Mouse (Mus musculus): ENCODE results near the gene Tia1. TPM values are rescaled to one million over a fixed set of nuclear protein-coding genes. Genes with fewer than 3 reads are reported as not detected.

Tia1 gene
- polyA plus RNA-seq, 1 experiment from 2014 or later, result 219 TPM

- Histone ChIP-seq H3K4me1 (peaks cover 10% of the 10 kb centered on the region), H3K27ac (peak overlapping the region; percentile 97; the same call in 1 of the 2 replicates), H3K4me2 (peak overlapping the region; percentile 82), H3K9ac (peak overlapping the region; percentile 84; the same call in 1 of the 2 replicates), H3K36me3 (peaks cover 53% of the 10 kb centered on the region), H3K4me3 (replicated peaks) (peak overlapping the region; percentile 82), H3K9me3 (replicated peaks) (no peaks in the 10 kb centered on the region), H3K27me3 (no peaks in the 10 kb centered on the region)
- ATAC-seq (replicated peaks; ENCODE audit: low FRiP score), result no peak
- 89% methylated on average over 1 of the region's 1 CpGs for WGBS
These were observed 35.5 kb downstream of the Tia1 start for GRCm38 (mm10) chr6:86439531-86439930.

- H3K36me3 ChIP-seq, result peaks cover 48% of the 10 kb centered on the region
- H3K4me1 ChIP-seq, result peaks cover 10% of the 10 kb centered on the region
- WGBS, result 95% methylated on average over 10 of the region's 10 CpGs
- H3K4me2 ChIP-seq, result no peak overlapping the region
- H3K27ac ChIP-seq, result no peak overlapping the region
- no peaks in the 10 kb centered on the region for H3K9me3 ChIP-seq (replicated peaks)
- no peaks in the 10 kb centered on the region for H3K27me3 ChIP-seq
- H3K9ac ChIP-seq, result no peak overlapping the region
- no peak overlapping the region for H3K4me3 ChIP-seq (replicated peaks)
- ATAC-seq (replicated peaks; ENCODE audit: low FRiP score), result no peak
These were observed 37.6 kb downstream of the Tia1 start for GRCm38 (mm10) chr6:86441571-86441970.

- Histone ChIP-seq H3K9me3 (replicated peaks) (no peaks in the 10 kb centered on the region), H3K36me3 (peaks cover 77% of the 10 kb centered on the region), H3K4me3 (replicated peaks) (no peak overlapping the region), H3K27ac (no peak overlapping the region), H3K27me3 (no peaks in the 10 kb centered on the region), H3K4me2 (no peak overlapping the region), H3K9ac (no peak overlapping the region), H3K4me1 (no peaks in the 10 kb centered on the region)
- no peak for ATAC-seq (replicated peaks; ENCODE audit: low FRiP score)
- WGBS, result 94% methylated on average over 18 of the region's 18 CpGs
These were observed 41.5 kb downstream of the Tia1 start for GRCm38 (mm10) chr6:86445551-86445950.

GRCm38 (mm10) chr6:86446927-86447568, 43.0 kb downstream of the Tia1 start:
- Histone ChIP-seq H3K9ac (no peak overlapping the region), H3K4me3 (replicated peaks) (no peak overlapping the region), H3K9me3 (replicated peaks) (no peaks in the 10 kb centered on the region), H3K4me1 (no peaks in the 10 kb centered on the region), H3K36me3 (peaks cover 78% of the 10 kb centered on the region), H3K27ac (no peak overlapping the region), H3K4me2 (no peak overlapping the region), H3K27me3 (no peaks in the 10 kb centered on the region)
- 91% methylated on average over 1 of the region's 1 CpGs for WGBS
- ATAC-seq (replicated peaks; ENCODE audit: low FRiP score), result no peak

GRCm38 (mm10) chr6:86456727-86457126, 52.7 kb downstream of the Tia1 start:
- Histone ChIP-seq H3K36me3 (peaks cover 82% of the 10 kb centered on the region), H3K27ac (no peak overlapping the region), H3K9ac (no peak overlapping the region), H3K9me3 (replicated peaks) (no peaks in the 10 kb centered on the region), H3K4me2 (no peak overlapping the region), H3K4me3 (replicated peaks) (no peak overlapping the region), H3K4me1 (no peaks in the 10 kb centered on the region), H3K27me3 (no peaks in the 10 kb centered on the region)
- 84% methylated on average over 3 of the region's 3 CpGs for WGBS
- no peak for ATAC-seq (replicated peaks; ENCODE audit: low FRiP score)

GRCm38 (mm10) chr6:86463079-86463478, 59.1 kb downstream of the Tia1 start:
- Histone ChIP-seq H3K9me3 (replicated peaks) (no peaks in the 10 kb centered on the region), H3K4me1 (no peaks in the 10 kb centered on the region), H3K4me2 (no peak overlapping the region), H3K4me3 (replicated peaks) (no peak overlapping the region), H3K9ac (no peak overlapping the region), H3K27ac (no peak overlapping the region), H3K36me3 (peaks cover 80% of the 10 kb centered on the region), H3K27me3 (no peaks in the 10 kb centered on the region)
- ATAC-seq (replicated peaks; ENCODE audit: low FRiP score), result no peak
- WGBS, result 91% methylated on average over 3 of the region's 3 CpGs

GRCm38 (mm10) chr6:86471317-86471716, 67.3 kb downstream of the Tia1 start:
- Histone ChIP-seq H3K9ac (peak overlapping the region; percentile 48; the same call in 1 of the 2 replicates), H3K27ac (peak overlapping the region; percentile 93)
- 89% methylated on average over 3 of the region's 3 CpGs for WGBS

GRCm38 (mm10) chr6:86471760-86472099, 67.7 kb downstream of the Tia1 start:
- Histone ChIP-seq H3K9me3 (replicated peaks) (no peaks in the 10 kb centered on the region), H3K4me3 (replicated peaks) (peak overlapping the region; percentile 42), H3K4me1 (peaks cover 35% of the 10 kb centered on the region), H3K27me3 (no peaks in the 10 kb centered on the region), H3K36me3 (peaks cover 33% of the 10 kb centered on the region; the same call in 1 of the 2 replicates), H3K9ac (peak overlapping the region; percentile 48), H3K4me2 (peak overlapping the region; percentile 73), H3K27ac (peak overlapping the region; percentile 93)
- WGBS, result 17% methylated on average over 9 of the region's 9 CpGs
- ATAC-seq (replicated peaks; ENCODE audit: low FRiP score), result peak; percentile 27; the same call in 1 of the 2 replicates

More at GRCm38 (mm10) chr6:86471317-86471716, 67.3 kb downstream of the Tia1 start:
- Histone ChIP-seq H3K4me2 (peak overlapping the region; percentile 73), H3K4me3 (replicated peaks) (peak overlapping the region; percentile 42), H3K27me3 (no peaks in the 10 kb centered on the region), H3K9me3 (replicated peaks) (no peaks in the 10 kb centered on the region), H3K36me3 (peaks cover 35% of the 10 kb centered on the region; the same call in 1 of the 2 replicates), H3K4me1 (peaks cover 31% of the 10 kb centered on the region)
- no peak for ATAC-seq (replicated peaks; ENCODE audit: low FRiP score)

GRCm38 (mm10) chr6:86472100-86472955, 68.3 kb downstream of the Tia1 start:
- Histone ChIP-seq H3K27ac (peak overlapping the region; percentile 94), H3K4me3 (replicated peaks) (peak overlapping the region; percentile 42), H3K4me2 (peak overlapping the region; percentile 73), H3K27me3 (no peaks in the 10 kb centered on the region), H3K9me3 (replicated peaks) (no peaks in the 10 kb centered on the region), H3K36me3 (peaks cover 28% of the 10 kb centered on the region; the same call in 1 of the 2 replicates), H3K9ac (peak overlapping the region; percentile 48), H3K4me1 (peaks cover 40% of the 10 kb centered on the region)
- peak; percentile 96 for ATAC-seq (replicated peaks; ENCODE audit: low FRiP score)
- under 1% methylated on average over 56 of the region's 56 CpGs for WGBS

GRCm38 (mm10) chr6:86473077-86473476, 69.1 kb downstream of the Tia1 start:
- H3K9ac ChIP-seq, result peak overlapping the region; percentile 44
- H3K27ac ChIP-seq, result peak overlapping the region; percentile 94
- no peaks in the 10 kb centered on the region for H3K27me3 ChIP-seq
- 50% methylated on average over 7 of the region's 7 CpGs for WGBS
- H3K36me3 ChIP-seq, result peaks cover 20% of the 10 kb centered on the region; the same call in 1 of the 2 replicates
- H3K4me1 ChIP-seq, result peaks cover 47% of the 10 kb centered on the region
- H3K4me3 ChIP-seq (replicated peaks), result peak overlapping the region; percentile 42
- ATAC-seq (replicated peaks; ENCODE audit: low FRiP score), result no peak
- no peaks in the 10 kb centered on the region for H3K9me3 ChIP-seq (replicated peaks)
- peak overlapping the region; percentile 73 for H3K4me2 ChIP-seq

GRCm38 (mm10) chr6:86474072-86474471, 70.1 kb downstream of the Tia1 start:
- 98% methylated on average over 5 of the region's 5 CpGs for WGBS
- Histone ChIP-seq H3K4me3 (replicated peaks) (no peak overlapping the region), H3K27ac (no peak overlapping the region; the same call in 1 of the 2 replicates), H3K9me3 (replicated peaks) (no peaks in the 10 kb centered on the region), H3K4me2 (no peak overlapping the region), H3K27me3 (no peaks in the 10 kb centered on the region), H3K4me1 (peaks cover 57% of the 10 kb centered on the region), H3K36me3 (peaks cover 12% of the 10 kb centered on the region; the same call in 1 of the 2 replicates), H3K9ac (no peak overlapping the region)
- ATAC-seq (replicated peaks; ENCODE audit: low FRiP score), result no peak

GRCm38 (mm10) chr6:86474646-86475181, 70.7 kb downstream of the Tia1 start:
- no peak overlapping the region for H3K4me2 ChIP-seq
- H3K27me3 ChIP-seq, result no peaks in the 10 kb centered on the region
- H3K4me3 ChIP-seq (replicated peaks), result no peak overlapping the region
- H3K9me3 ChIP-seq (replicated peaks), result no peaks in the 10 kb centered on the region
- H3K4me1 ChIP-seq, result peaks cover 64% of the 10 kb centered on the region
- peak overlapping the region; percentile 82 for H3K27ac ChIP-seq
- no peak overlapping the region for H3K9ac ChIP-seq
- peaks cover 7% of the 10 kb centered on the region; the same call in 1 of the 2 replicates for H3K36me3 ChIP-seq
- no peak for ATAC-seq (replicated peaks; ENCODE audit: low FRiP score)
